Mouse (Mus musculus): ENCODE measurements around the gene Cd6. TPM values are rescaled to one million over a fixed set of nuclear protein-coding genes. Genes with fewer than 3 reads are reported as not detected.

Gene Cd6
- polyA plus RNA-seq, 1 experiment from 2014 or later, result 0.07 TPM

- ATAC-seq (ENCODE audit: low FRiP score, low TSS enrichment), result no peak
- H3K36me3 ChIP-seq (ENCODE audit: control insufficient read depth, insufficient read depth, low read length), result no peaks in the 10 kb centered on the region
- H3K4me2 ChIP-seq (replicated peaks; ENCODE audit: low read depth), result no peak overlapping the region
- no peak overlapping the region for H3K9ac ChIP-seq (ENCODE audit: low read length)
- no peak overlapping the region for H3K27ac ChIP-seq (replicated peaks)
- TF ChIP-seq CTCF (IDR thresholded peaks at IDR 0.05; ENCODE audit: low read depth), result no peak
- TF ChIP-seq EP300 (optimal IDR thresholded peaks at IDR 0.05), result no peak
- DNase-seq (ENCODE audit: low spot score), result no peak
- H3K4me1 ChIP-seq (replicated peaks; ENCODE audit: control insufficient read depth, insufficient read depth), result no peaks in the 10 kb centered on the region
- H3K27me3 ChIP-seq (ENCODE audit: control insufficient read depth, insufficient read depth, low read length), result no peaks in the 10 kb centered on the region
- no peaks in the 10 kb centered on the region for H3K9me3 ChIP-seq (ENCODE audit: control insufficient read depth, low read length)
- WGBS, result 55% methylated on average over 4 of the region's 4 CpGs
- H3K4me3 ChIP-seq (ENCODE audit: low read depth, low read length), result no peak overlapping the region
Observed at GRCm38 (mm10) chr19:10810176-10810492, 19.7 kb downstream of the Cd6 start.

DNA sequence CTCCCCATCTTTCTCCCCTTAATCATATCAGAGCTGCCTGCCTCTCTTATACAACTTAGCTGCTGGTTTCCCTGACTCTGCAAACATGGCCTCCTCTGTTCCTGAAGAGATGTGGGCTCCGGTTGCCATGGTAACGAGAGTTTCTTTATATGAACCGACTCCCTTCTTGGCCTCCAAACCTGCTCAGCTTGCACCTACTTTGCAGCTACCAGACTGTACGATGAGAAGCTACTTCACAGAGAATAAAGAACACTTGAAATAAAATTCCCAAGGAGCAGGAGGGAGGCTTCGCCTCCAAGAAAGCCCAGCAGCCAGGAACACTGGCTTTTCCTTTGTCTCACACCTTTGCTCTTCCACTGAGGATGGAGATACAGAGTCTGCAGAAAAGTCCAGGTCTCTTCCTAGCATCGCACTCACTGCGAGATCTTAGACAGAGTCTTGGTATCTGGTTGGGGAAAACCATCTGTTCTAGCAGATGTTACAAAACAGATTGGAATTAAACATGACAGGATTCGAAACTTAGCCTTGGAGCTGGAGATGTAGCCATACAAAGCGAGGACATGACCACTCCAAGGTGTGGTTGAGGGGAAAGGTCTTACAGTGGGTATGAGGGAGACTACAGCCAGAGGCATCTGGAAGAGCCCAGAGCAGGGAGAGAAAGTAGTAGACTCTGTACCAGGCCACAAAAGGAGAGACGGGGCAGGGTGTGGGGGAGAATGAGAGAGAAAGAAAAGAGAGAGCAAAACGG lies 20.3 kb downstream of the Cd6 start:
- DNase-seq (ENCODE audit: low spot score) (no peak), ATAC-seq (ENCODE audit: low FRiP score, low TSS enrichment) (no peak)
- no peaks in the 10 kb centered on the region for H3K9me3 ChIP-seq (ENCODE audit: control insufficient read depth, low read length)
- 65% methylated on average over 11 of the region's 11 CpGs for WGBS
- H3K36me3 ChIP-seq (ENCODE audit: control insufficient read depth, insufficient read depth, low read length), result no peaks in the 10 kb centered on the region
- H3K9ac ChIP-seq (ENCODE audit: low read length), result no peak overlapping the region
- no peak overlapping the region for H3K4me2 ChIP-seq (replicated peaks; ENCODE audit: low read depth)
- H3K27ac ChIP-seq (replicated peaks), result no peak overlapping the region
- H3K27me3 ChIP-seq (ENCODE audit: control insufficient read depth, insufficient read depth, low read length), result no peaks in the 10 kb centered on the region
- no peak overlapping the region for H3K4me3 ChIP-seq (ENCODE audit: low read depth, low read length)
- no peaks in the 10 kb centered on the region for H3K4me1 ChIP-seq (replicated peaks; ENCODE audit: control insufficient read depth, insufficient read depth)
- TF ChIP-seq EP300 (optimal IDR thresholded peaks at IDR 0.05) (no peak), CTCF (IDR thresholded peaks at IDR 0.05; ENCODE audit: low read depth) (no peak)

GRCm38 (mm10) chr19:10808524-10809233 lies 21.2 kb downstream of the Cd6 start:
- WGBS, result 84% methylated on average over 12 of the region's 12 CpGs
- H3K36me3 ChIP-seq (ENCODE audit: control insufficient read depth, insufficient read depth, low read length), result no peaks in the 10 kb centered on the region
- no peak for ATAC-seq (ENCODE audit: low FRiP score, low TSS enrichment)
- no peak overlapping the region for H3K27ac ChIP-seq (replicated peaks)
- H3K9ac ChIP-seq (ENCODE audit: low read length), result no peak overlapping the region
- H3K4me2 ChIP-seq (replicated peaks; ENCODE audit: low read depth), result no peak overlapping the region
- no peak overlapping the region for H3K4me3 ChIP-seq (ENCODE audit: low read depth, low read length)
- no peak for DNase-seq (ENCODE audit: low spot score)
- TF ChIP-seq EP300 (optimal IDR thresholded peaks at IDR 0.05) (no peak), CTCF (IDR thresholded peaks at IDR 0.05; ENCODE audit: low read depth) (no peak)
- H3K9me3 ChIP-seq (ENCODE audit: control insufficient read depth, low read length), result no peaks in the 10 kb centered on the region
- H3K27me3 ChIP-seq (ENCODE audit: control insufficient read depth, insufficient read depth, low read length), result no peaks in the 10 kb centered on the region
- H3K4me1 ChIP-seq (replicated peaks; ENCODE audit: control insufficient read depth, insufficient read depth), result no peaks in the 10 kb centered on the region

GRCm38 (mm10) chr19:10805661-10806285 lies 24.1 kb downstream of the Cd6 start:
- TF ChIP-seq CTCF (IDR thresholded peaks at IDR 0.05; ENCODE audit: low read depth) (no peak), EP300 (optimal IDR thresholded peaks at IDR 0.05) (no peak)
- 89% methylated on average over 11 of the region's 11 CpGs for WGBS

GRCm38 (mm10) chr19:10804850-10805660 lies 24.8 kb downstream of the Cd6 start:
- no peaks in the 10 kb centered on the region for H3K27me3 ChIP-seq (ENCODE audit: control insufficient read depth, insufficient read depth, low read length)
- no peak overlapping the region for H3K4me2 ChIP-seq (replicated peaks; ENCODE audit: low read depth)
- WGBS, result 89% methylated on average over 2 of the region's 2 CpGs
- DNase-seq (ENCODE audit: low spot score) (no peak), ATAC-seq (ENCODE audit: low FRiP score, low TSS enrichment) (no peak)
- TF ChIP-seq EP300 (optimal IDR thresholded peaks at IDR 0.05) (no peak), CTCF (IDR thresholded peaks at IDR 0.05; ENCODE audit: low read depth) (no peak)
- no peak overlapping the region for H3K27ac ChIP-seq (replicated peaks)
- H3K9me3 ChIP-seq (ENCODE audit: control insufficient read depth, low read length), result no peaks in the 10 kb centered on the region
- H3K9ac ChIP-seq (ENCODE audit: low read length), result no peak overlapping the region
- no peak overlapping the region for H3K4me3 ChIP-seq (ENCODE audit: low read depth, low read length)
- H3K36me3 ChIP-seq (ENCODE audit: control insufficient read depth, insufficient read depth, low read length), result no peaks in the 10 kb centered on the region
- no peaks in the 10 kb centered on the region for H3K4me1 ChIP-seq (replicated peaks; ENCODE audit: control insufficient read depth, insufficient read depth)

More at GRCm38 (mm10) chr19:10805661-10806285, 24.1 kb downstream of the Cd6 start:
- Histone ChIP-seq H3K27me3 (ENCODE audit: control insufficient read depth, insufficient read depth, low read length) (no peaks in the 10 kb centered on the region), H3K4me2 (replicated peaks; ENCODE audit: low read depth) (no peak overlapping the region), H3K36me3 (ENCODE audit: control insufficient read depth, insufficient read depth, low read length) (no peaks in the 10 kb centered on the region), H3K9ac (ENCODE audit: low read length) (no peak overlapping the region), H3K4me1 (replicated peaks; ENCODE audit: control insufficient read depth, insufficient read depth) (no peaks in the 10 kb centered on the region), H3K27ac (replicated peaks) (no peak overlapping the region), H3K9me3 (ENCODE audit: control insufficient read depth, low read length) (no peaks in the 10 kb centered on the region), H3K4me3 (ENCODE audit: low read depth, low read length) (no peak overlapping the region)
- no peak for ATAC-seq (ENCODE audit: low FRiP score, low TSS enrichment)
- no peak for DNase-seq (ENCODE audit: low spot score)
